Mouse (Mus musculus) megakaryocyte, embryonic 14.5 days (primary cell): ENCODE data around the gene Sucla2. TPM values are rescaled to one million over a fixed set of nuclear protein-coding genes. Genes with fewer than 3 reads are reported as not detected.
"Not testable (repeated sequence)": the region's sequence is repeated elsewhere in the genome, so short reads cannot be mapped to it uniquely, and the experiment has no call there.

Experiments used
- H3K27me3 ChIP-seq: replicated peaks from 2 replicates; pipeline ENCODE3; 2012; ENCODE audit warnings: inconsistent platforms
- H3K36me3 ChIP-seq: replicated peaks from 2 replicates; pipeline ENCODE3; 2012; ENCODE audit warnings: low read length, inconsistent platforms, mixed read lengths
- H3K4me1 ChIP-seq: 2 replicates; pipeline ENCODE4 v1.6.1; 2012; ENCODE audit warnings: inconsistent platforms
- H3K4me3 ChIP-seq: replicated peaks from 2 replicates; pipeline ENCODE3; 2012; ENCODE audit warnings: moderate library complexity, mild to moderate bottlenecking, inconsistent platforms
- H3K9me3 ChIP-seq: 2 replicates; pipeline ENCODE4 v1.6.1; 2012; ENCODE audit warnings: inconsistent platforms
- FLI1 ChIP-seq: IDR thresholded peaks from 2 replicates; pipeline ENCODE4 v1.6.1; 2012; ENCODE audit warnings: low read length, inconsistent platforms, mixed read lengths
- GATA1 ChIP-seq: IDR thresholded peaks from 3 replicates; pipeline ENCODE4 v1.6.1; 2012; ENCODE audit warnings: mixed read lengths, low read length, inconsistent platforms, borderline replicate concordance
- polyA plus RNA-seq: library from polyadenylated mRNA; stranded (reverse); fragments of >175 nt; gene quantifications from 2 replicates; pipeline ENCODE4 v1.2.3, GENCODE M21; 2012; ENCODE audit warnings: low replicate concordance; ENCODE audit not compliant: insufficient read depth

Sucla2 gene
- polyA plus RNA-seq, 1 experiment, result 21.4 TPM

GRCm38 (mm10) chr14:73508630-73509395 lies 16.3 kb upstream of the Sucla2 start:
- TF ChIP-seq FLI1 (no peak), GATA1 (no peak)
- Histone ChIP-seq H3K27me3 (no peaks in the 10 kb centered on the region), H3K4me3 (no peak overlapping the region), H3K9me3 (no peaks in the 10 kb centered on the region), H3K4me1 (peaks cover 76% of the 10 kb centered on the region), H3K36me3 (peaks cover 23% of the 10 kb centered on the region)

DNA sequence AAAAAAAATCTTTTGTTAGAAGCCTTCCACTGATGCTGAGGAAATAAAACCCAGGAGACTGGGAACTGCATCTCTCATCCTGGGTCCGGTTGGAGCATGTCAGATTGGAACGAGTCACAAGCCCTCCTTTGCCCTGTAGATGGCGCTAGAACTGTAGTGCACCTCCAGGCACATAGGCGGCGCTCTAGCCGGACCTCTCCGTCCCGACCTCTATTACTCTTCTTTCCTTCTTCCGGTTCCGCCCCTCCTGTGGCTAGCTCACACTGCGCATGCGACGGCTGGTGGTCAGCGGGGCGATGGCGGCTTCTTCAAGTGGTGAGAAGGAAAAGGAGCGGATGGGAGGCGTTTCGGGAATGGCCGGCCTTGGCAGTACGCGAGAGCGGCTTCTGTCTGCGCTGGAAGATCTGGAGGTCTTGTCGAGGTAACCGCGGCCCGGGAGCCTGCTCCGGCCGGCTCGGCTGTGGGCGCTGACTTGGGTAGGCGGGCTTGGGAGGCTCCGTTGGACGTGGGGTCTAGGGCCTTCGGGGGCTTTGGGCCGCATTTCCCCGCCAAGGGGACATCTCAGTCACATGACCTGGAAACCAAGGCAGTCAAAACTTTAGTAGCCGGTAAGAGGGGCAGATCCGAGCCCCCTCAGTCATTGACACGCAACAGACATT lies 15.2 kb upstream of the Sucla2 start, which contains the start of gene Med4:
TSS of gene Med4 (plus strand) at position 261 of the 659 bp plus-strand sequence.
- no peak for TF ChIP-seq GATA1
- 0 out of 2 replicates have a peak, but pooled peaks have one; percentile 38 for TF ChIP-seq FLI1
- Histone ChIP-seq H3K4me1 (peaks cover 71% of the 10 kb centered on the region), H3K36me3 (peaks cover 34% of the 10 kb centered on the region), H3K27me3 (no peaks in the 10 kb centered on the region), H3K4me3 (peak within 1 kb of the TSS; percentile 95), H3K9me3 (no peaks in the 10 kb centered on the region)

DNA sequence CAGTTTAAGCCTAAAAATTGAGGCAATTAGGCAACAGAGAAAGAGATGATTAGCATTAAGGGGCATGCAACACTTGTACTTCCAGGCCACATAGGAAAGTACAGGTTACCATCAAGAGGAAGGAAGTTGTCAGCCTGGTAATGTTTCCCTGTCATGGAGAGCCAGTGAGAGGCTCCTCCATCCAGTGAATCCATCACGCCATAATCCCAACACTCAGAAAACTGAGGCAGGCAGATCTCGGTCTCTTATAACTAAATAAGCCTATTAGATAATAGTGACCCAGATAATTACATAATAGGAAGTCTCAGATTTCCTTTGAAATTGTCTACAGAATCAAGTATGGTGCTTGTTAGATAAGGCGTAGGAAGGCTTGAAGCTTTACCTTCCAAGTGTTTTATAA lies 983 bp upstream of the Sucla2 start:
- no peak for TF ChIP-seq FLI1
- no peak for TF ChIP-seq GATA1
- Histone ChIP-seq H3K27me3 (no peaks in the 10 kb centered on the region), H3K9me3 (no peaks in the 10 kb centered on the region), H3K4me3 (peak overlapping the region; percentile 91), H3K4me1 (peaks cover 16% of the 10 kb centered on the region), H3K36me3 (no peaks in the 10 kb centered on the region)

DNA sequence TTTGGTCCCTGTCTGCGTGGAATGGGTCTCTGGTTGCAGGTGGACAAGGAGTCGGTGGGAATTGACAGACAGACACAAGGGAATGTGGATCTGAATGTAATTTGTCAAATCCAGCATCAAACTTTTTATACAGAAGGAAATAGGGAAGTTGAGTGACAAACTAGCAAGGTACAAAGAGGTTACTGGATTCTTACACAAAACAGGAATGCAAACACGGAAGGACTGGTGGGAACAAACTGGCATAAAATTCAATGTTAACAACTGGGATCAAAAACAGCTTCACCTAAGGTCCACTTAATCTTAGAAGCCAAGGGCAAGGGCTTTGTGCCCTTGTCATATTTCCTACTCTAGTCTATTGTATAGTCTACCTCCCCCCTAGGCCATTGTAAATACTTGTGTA lies 3.5 kb downstream of the Sucla2 start:
- not testable (repeated sequence) for H3K27me3 ChIP-seq, H3K9me3 ChIP-seq

GRCm38 (mm10) chr14:73533755-73534465 lies 8.8 kb downstream of the Sucla2 start:
- H3K4me3 ChIP-seq, result no peak overlapping the region
- peaks cover 23% of the 10 kb centered on the region for H3K4me1 ChIP-seq

More for the DNA sequence above, 3.5 kb downstream of the Sucla2 start:
- H3K4me1 ChIP-seq, result peaks cover 38% of the 10 kb centered on the region
- H3K4me3 ChIP-seq, H3K36me3 ChIP-seq: not testable (repeated sequence)

DNA sequence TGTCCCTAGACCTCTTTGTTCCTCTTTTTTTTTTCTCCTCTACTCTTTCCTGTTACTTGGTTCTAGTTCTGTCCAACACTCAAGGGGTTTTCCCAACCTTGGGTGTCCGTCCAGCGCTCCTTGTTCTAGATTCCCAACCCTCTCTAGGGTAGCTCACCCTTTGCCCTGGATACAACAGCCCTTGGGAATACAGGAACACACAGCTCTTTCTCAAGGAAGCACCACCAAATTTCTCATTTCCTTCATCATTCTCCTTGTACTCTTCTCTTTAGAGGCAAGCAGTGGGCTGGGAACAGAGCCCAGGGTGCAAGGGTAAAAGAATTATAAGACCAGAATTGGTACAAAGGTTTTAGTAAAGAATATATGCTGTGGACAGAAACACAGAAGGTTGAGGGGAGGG lies 10.5 kb downstream of the Sucla2 start:
- peaks cover 13% of the 10 kb centered on the region for H3K4me1 ChIP-seq
- H3K4me3 ChIP-seq, result no peak overlapping the region
- H3K36me3 ChIP-seq, result no peaks in the 10 kb centered on the region
- H3K27me3 ChIP-seq, result peaks cover 12% of the 10 kb centered on the region
- no peak for TF ChIP-seq GATA1
- TF ChIP-seq FLI1, result no peak
- no peaks in the 10 kb centered on the region for H3K9me3 ChIP-seq

More at GRCm38 (mm10) chr14:73533755-73534465, 8.8 kb downstream of the Sucla2 start:
- Histone ChIP-seq H3K27me3 (peaks cover 12% of the 10 kb centered on the region), H3K9me3 (no peaks in the 10 kb centered on the region), H3K36me3 (no peaks in the 10 kb centered on the region)
- TF ChIP-seq FLI1 (no peak), GATA1 (no peak)

DNA sequence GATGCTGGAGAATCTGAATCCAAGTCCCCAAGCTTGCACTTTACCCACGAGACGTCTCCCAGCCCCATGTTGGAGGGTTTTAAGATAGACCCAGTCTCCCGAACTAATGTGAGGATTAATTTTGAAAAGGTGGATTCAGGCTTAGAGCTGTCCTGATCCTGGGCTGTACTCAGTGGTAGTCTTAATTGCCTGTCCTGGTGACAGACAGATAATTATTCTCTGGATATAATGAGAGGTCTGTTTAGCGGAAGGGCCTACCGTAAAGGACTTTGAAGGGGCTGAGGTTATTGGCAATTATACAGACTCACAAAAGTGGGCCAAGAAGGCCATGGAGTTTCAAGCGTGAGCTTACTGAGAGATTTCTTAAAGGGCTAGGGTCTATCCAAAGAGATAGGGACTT lies 18.7 kb downstream of the Sucla2 start:
- H3K27me3 ChIP-seq, result no peaks in the 10 kb centered on the region
- no peak overlapping the region for H3K4me3 ChIP-seq
- TF ChIP-seq GATA1 (no peak), FLI1 (no peak)
- no peaks in the 10 kb centered on the region for H3K36me3 ChIP-seq
- H3K9me3 ChIP-seq, result peaks cover 8% of the 10 kb centered on the region
- peaks cover 26% of the 10 kb centered on the region for H3K4me1 ChIP-seq

DNA sequence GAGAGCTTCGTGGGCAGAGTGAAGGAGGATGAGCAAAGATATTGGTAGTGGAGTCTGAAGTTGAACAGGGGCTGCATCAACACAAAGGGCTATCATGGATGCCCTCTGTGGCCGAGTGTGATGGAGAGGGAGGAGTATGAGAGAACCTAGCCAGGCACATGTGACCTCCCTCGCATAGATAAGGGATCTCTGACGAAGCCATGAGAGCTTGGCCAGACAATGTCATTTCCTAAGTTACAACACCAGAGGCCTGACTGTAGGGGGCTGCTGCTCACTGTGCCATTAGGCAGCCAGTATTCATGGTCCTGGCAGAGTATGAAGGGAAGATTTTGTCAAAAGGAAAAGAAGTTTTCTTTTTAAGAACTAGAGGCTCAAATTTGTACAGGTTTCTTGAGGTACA lies 21.9 kb downstream of the Sucla2 start:
- H3K36me3 ChIP-seq, result no peaks in the 10 kb centered on the region
- H3K27me3 ChIP-seq, result no peaks in the 10 kb centered on the region
- peaks cover 41% of the 10 kb centered on the region for H3K4me1 ChIP-seq
- TF ChIP-seq GATA1, result no peak
- H3K9me3 ChIP-seq, result peaks cover 8% of the 10 kb centered on the region
- H3K4me3 ChIP-seq, result no peak overlapping the region

- Histone ChIP-seq H3K4me3 (no peak within 1 kb of the TSS), H3K9me3 (peaks cover 8% of the 10 kb centered on the region), H3K4me1 (peaks cover 44% of the 10 kb centered on the region), H3K36me3 (no peaks in the 10 kb centered on the region), H3K27me3 (no peaks in the 10 kb centered on the region)
- TF ChIP-seq GATA1 (no peak), FLI1 (no peak)
Observed at GRCm38 (mm10) chr14:73548051-73548450, 22.9 kb downstream of the Sucla2 start, which contains the start of gene Nudt15. TSS of gene Nudt15 (minus strand) at chr14:73548242.

GRCm38 (mm10) chr14:73550291-73550690 lies 25.2 kb downstream of the Sucla2 start:
- TF ChIP-seq FLI1 (no peak), GATA1 (no peak)
- no peak overlapping the region for H3K4me3 ChIP-seq
- peaks cover 61% of the 10 kb centered on the region for H3K4me1 ChIP-seq
- H3K27me3 ChIP-seq, result no peaks in the 10 kb centered on the region
- peaks cover under 1% of the 10 kb centered on the region for H3K36me3 ChIP-seq
- H3K9me3 ChIP-seq, result peaks cover 4% of the 10 kb centered on the region
